In genomic region chr19:7601551-7601950, GRCm38 (mm10) we compare ENCODE assay signal across 29 mouse cellular contexts. TPM values are rescaled to one million over a fixed set of nuclear protein-coding genes. Genes with fewer than 3 reads are reported as not detected.
"Had no signal": no experiment of that assay in that cellular context is flagged by ENCODE, and none has a peak within 500 bp of the region (broad histone marks: within the 10 kb centered on the region; RNA-seq: fewer than 3 reads in every experiment).

No protein-coding gene starts in this region.

- H3K4me2 ChIP-seq: kidney, embryonic 15.5 days; limb, embryonic 13.5 days; liver, embryonic 12.5 days; liver, embryonic 15.5 days; lung, embryonic 15.5 days; midbrain, embryonic 11.5 days; neural tube, embryonic 12.5 days; neural tube, embryonic 15.5 days had no signal

- DNase-seq: kidney, postnatal 10 days; kidney, postnatal 36 days; liver; lung, adult 18-20 months; midbrain, embryonic 14.5 days; right cerebral cortex, adult 18-20 months; right cerebral cortex, postnatal 14 days; right cerebral cortex, postnatal 4 days; thymus, adult 2 months; thymus, postnatal 14 days; thymus, postnatal 4 days had no signal

- H3K4me3 ChIP-seq: kidney, embryonic 15.5 days; limb, embryonic 10.5 days; limb, embryonic 13.5 days; liver, embryonic 12.5 days; liver, embryonic 15.5 days; lung, embryonic 15.5 days; neural tube, embryonic 12.5 days; neural tube, embryonic 15.5 days had no signal

- ATAC-seq: liver, embryonic 12.5 days had no signal

- H3K27ac ChIP-seq: kidney, embryonic 15.5 days; limb, embryonic 10.5 days; limb, embryonic 13.5 days; liver, embryonic 12.5 days; liver, embryonic 15.5 days; lung, embryonic 15.5 days; neural tube, embryonic 12.5 days; neural tube, embryonic 15.5 days; stomach, postnatal 0 days had no signal

- H3K9me3 ChIP-seq: kidney, embryonic 15.5 days; limb, embryonic 10.5 days; limb, embryonic 13.5 days; liver, embryonic 12.5 days; liver, embryonic 15.5 days; lung, embryonic 15.5 days; neural tube, embryonic 12.5 days; neural tube, embryonic 15.5 days had no signal

- H3K36me3 ChIP-seq: kidney, embryonic 15.5 days; limb, embryonic 10.5 days; limb, embryonic 13.5 days; liver, embryonic 12.5 days; liver, embryonic 15.5 days; lung, embryonic 15.5 days; neural tube, embryonic 12.5 days; neural tube, embryonic 15.5 days had no signal

- H3K27me3 ChIP-seq: kidney, embryonic 15.5 days; limb, embryonic 13.5 days; lung, embryonic 15.5 days; neural tube, embryonic 12.5 days; neural tube, embryonic 15.5 days had no signal

- H3K9ac ChIP-seq: kidney, embryonic 15.5 days; limb, embryonic 13.5 days; liver, embryonic 12.5 days; liver, embryonic 15.5 days; lung, embryonic 15.5 days; neural tube, embryonic 12.5 days; neural tube, embryonic 15.5 days had no signal

RNA-seq across cellular contexts. Expression of gene Lgals12, which starts 5.4 kb away (rescaled TPM):
- total RNA-seq: megakaryocyte progenitor cell, adult 5-6 weeks; megakaryocyte-erythroid progenitor cell, adult 5-6 weeks had no signal
- polyA plus RNA-seq: liver, embryonic 12.5 days; liver, embryonic 15.5 days; midbrain, embryonic 11.5 days; neural tube, embryonic 12.5 days had no signal

RNA-seq across cellular contexts. Expression of gene Hrasls5, which starts 10.8 kb away (rescaled TPM):
- total RNA-seq: layer of hippocampus, adult 18-20 months; layer of hippocampus, postnatal 25 days; left cerebral cortex, adult 18-20 months; left cerebral cortex, postnatal 25 days; megakaryocyte progenitor cell, adult 5-6 weeks; megakaryocyte-erythroid progenitor cell, adult 5-6 weeks; midbrain, postnatal 0 days had no signal
- polyA plus RNA-seq: kidney, embryonic 15.5 days; limb, embryonic 10.5 days; liver, embryonic 12.5 days; liver, embryonic 15.5 days; midbrain, embryonic 11.5 days; midbrain, embryonic 14.5 days; midbrain, postnatal 0 days; neural tube, embryonic 12.5 days; neural tube, embryonic 15.5 days; stomach, embryonic 14.5 days had no signal
